Mouse (Mus musculus): ENCODE measurements around the gene Iqcf3.

GRCm38 (mm10) chr9:106457920-106458319 lies 103.5 kb downstream of the Iqcf3 start:
- TF ChIP-seq POLR2A (IDR thresholded peaks at IDR 0.05; ENCODE audit: low read depth, low read length) (no peak), CTCF (IDR thresholded peaks at IDR 0.05; ENCODE audit: extremely low read depth, insufficient read depth, insufficient read length, insufficient replicate concordance) (no peak)
